ENCODE assay signal across 8 mouse cellular contexts in the genomic region with DNA sequence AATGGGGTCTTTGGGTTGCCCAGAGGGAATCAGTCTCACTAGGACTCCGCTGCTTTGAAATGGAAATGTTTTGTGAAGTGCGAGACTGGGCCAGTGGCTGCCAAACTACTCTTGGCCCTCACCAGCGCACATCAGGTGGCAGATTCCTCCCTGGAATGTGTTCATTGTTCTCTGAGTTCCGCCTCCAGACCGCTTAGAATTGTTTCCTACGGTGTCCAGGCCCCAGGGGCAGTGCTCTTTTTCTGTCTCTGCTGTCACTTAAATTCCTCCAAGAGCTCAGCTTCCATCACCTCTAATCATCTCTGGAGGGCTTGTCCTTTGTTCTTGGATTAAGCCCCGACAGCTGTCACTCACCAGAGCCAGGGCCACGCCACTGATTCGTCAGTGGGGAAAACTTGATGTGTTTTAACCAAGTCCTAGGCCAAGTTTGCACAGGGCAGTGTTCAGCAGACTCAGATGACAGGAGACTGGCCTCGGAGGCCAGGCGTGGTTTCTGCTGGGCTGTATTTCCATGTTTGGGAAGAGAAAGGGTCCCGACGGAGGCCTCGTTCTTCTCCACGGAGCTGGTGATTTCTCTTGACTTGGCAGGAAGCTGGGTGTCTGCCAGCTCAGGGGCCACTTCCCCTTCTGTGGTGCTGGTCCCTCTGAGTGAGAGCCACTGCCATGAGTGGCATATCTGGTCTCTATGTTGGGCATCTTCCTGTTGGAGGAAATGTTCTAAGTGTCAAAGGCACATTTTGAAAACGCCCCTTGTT. TPM values are rescaled to one million over a fixed set of nuclear protein-coding genes. Genes with fewer than 3 reads are reported as not detected.
DNase-seq lines count a peak whose midpoint lies in the region; ATAC-seq and TF ChIP-seq lines count a peak whose summit lies in the region.

No protein-coding gene starts in this region.

- no peaks in the 10 kb centered on the region for H3K36me3 ChIP-seq in lung, embryonic 15.5 days
- no peaks in the 10 kb centered on the region for H3K36me3 ChIP-seq in embryonic facial prominence, embryonic 11.5 days (replicated peaks; ENCODE audit: control insufficient read depth, insufficient read depth, low read depth, low read length)
- H3K36me3 ChIP-seq in hindbrain, embryonic 12.5 days: no peaks in the 10 kb centered on the region
- H3K36me3 ChIP-seq in midbrain, embryonic 14.5 days (ENCODE audit: control insufficient read depth, insufficient read depth, low read length): no peaks in the 10 kb centered on the region

- peaks cover 43% of the 10 kb centered on the region for H3K4me1 ChIP-seq in lung, embryonic 15.5 days
- H3K4me1 ChIP-seq in lung, adult 2 months (ENCODE audit: control insufficient read depth, insufficient read depth, low read length): peaks cover 13% of the 10 kb centered on the region
- no peaks in the 10 kb centered on the region for H3K4me1 ChIP-seq in embryonic facial prominence, embryonic 11.5 days (ENCODE audit: control insufficient read depth, insufficient read depth, low read length)
- H3K4me1 ChIP-seq in hindbrain, embryonic 12.5 days: peaks cover 29% of the 10 kb centered on the region
- peaks cover 24% of the 10 kb centered on the region for H3K4me1 ChIP-seq in midbrain, embryonic 14.5 days (ENCODE audit: control insufficient read depth, insufficient read depth, low read length)

- no peak for TF ChIP-seq CTCF in lung, adult 2 months (IDR thresholded peaks at IDR 0.05; ENCODE audit: insufficient read depth, low read length)

- no peak for DNase-seq in lung, adult 2 months
- peak; percentile 40 for DNase-seq in embryonic facial prominence, embryonic 11.5 days (ENCODE audit: low spot score)
- DNase-seq in midbrain, embryonic 14.5 days: peak; percentile 46
- DNase-seq in cerebellum, postnatal 36 days: no peak
- DNase-seq in frontal cortex, postnatal 10 days (ENCODE audit: low spot score in 2 of 2): no peak

- peak overlapping the region; percentile 76 for H3K27ac ChIP-seq in lung, embryonic 15.5 days
- no peak overlapping the region for H3K27ac ChIP-seq in embryonic facial prominence, embryonic 11.5 days (replicated peaks; ENCODE audit: low read depth, low read length)
- H3K27ac ChIP-seq in hindbrain, embryonic 12.5 days: 0 out of 2 replicates have a peak overlapping the region, but pooled peaks have one; percentile 5
- no peak overlapping the region for H3K27ac ChIP-seq in midbrain, embryonic 14.5 days (replicated peaks; ENCODE audit: low read depth, low read length)

- H3K4me3 ChIP-seq in lung, embryonic 15.5 days: no peak overlapping the region
- no peak overlapping the region for H3K4me3 ChIP-seq in lung, adult 2 months (replicated peaks; ENCODE audit: extremely low read depth, low read depth, low read length)
- no peak overlapping the region for H3K4me3 ChIP-seq in embryonic facial prominence, embryonic 11.5 days (ENCODE audit: low read depth, low read length)
- no peak overlapping the region for H3K4me3 ChIP-seq in hindbrain, embryonic 12.5 days
- H3K4me3 ChIP-seq in midbrain, embryonic 14.5 days (replicated peaks; ENCODE audit: low read depth, low read length): no peak overlapping the region

- 18% methylated on average over 16 of the region's 16 CpGs for WGBS in lung, embryonic 15.5 days
- WGBS in lung, adult 2 months: 23% methylated on average over 16 of the region's 16 CpGs
- WGBS in embryonic facial prominence, embryonic 11.5 days: 11% methylated on average over 16 of the region's 16 CpGs
- WGBS in hindbrain, embryonic 12.5 days: 6% methylated on average over 16 of the region's 16 CpGs
- 5% methylated on average over 16 of the region's 16 CpGs for WGBS in midbrain, embryonic 14.5 days

- no peaks in the 10 kb centered on the region for H3K27me3 ChIP-seq in lung, embryonic 15.5 days
- H3K27me3 ChIP-seq in embryonic facial prominence, embryonic 11.5 days (ENCODE audit: control insufficient read depth, insufficient read depth, low read length): peaks cover 4% of the 10 kb centered on the region
- H3K27me3 ChIP-seq in hindbrain, embryonic 12.5 days: peaks cover 20% of the 10 kb centered on the region
- no peaks in the 10 kb centered on the region for H3K27me3 ChIP-seq in midbrain, embryonic 14.5 days (ENCODE audit: control insufficient read depth, insufficient read depth, low read length)

- H3K9me3 ChIP-seq in lung, embryonic 15.5 days: no peaks in the 10 kb centered on the region
- H3K9me3 ChIP-seq in embryonic facial prominence, embryonic 11.5 days (replicated peaks; ENCODE audit: control insufficient read depth, low read length): no peaks in the 10 kb centered on the region
- H3K9me3 ChIP-seq in hindbrain, embryonic 12.5 days (replicated peaks): no peaks in the 10 kb centered on the region
- no peaks in the 10 kb centered on the region for H3K9me3 ChIP-seq in midbrain, embryonic 14.5 days (ENCODE audit: control insufficient read depth, low read length)

- H3K4me2 ChIP-seq in lung, embryonic 15.5 days: peak overlapping the region; percentile 7; the same call in 1 of the 2 replicates
- no peak overlapping the region for H3K4me2 ChIP-seq in embryonic facial prominence, embryonic 11.5 days (ENCODE audit: low read depth, low read length)
- peak overlapping the region; percentile 9; the same call in 1 of the 2 replicates for H3K4me2 ChIP-seq in hindbrain, embryonic 12.5 days (replicated peaks)
- 0 out of 2 replicates have a peak overlapping the region, but pooled peaks have one; percentile 5 for H3K4me2 ChIP-seq in midbrain, embryonic 14.5 days (ENCODE audit: low read length)

- H3K9ac ChIP-seq in lung, embryonic 15.5 days: no peak overlapping the region
- no peak overlapping the region for H3K9ac ChIP-seq in embryonic facial prominence, embryonic 11.5 days (replicated peaks; ENCODE audit: low read length)
- H3K9ac ChIP-seq in hindbrain, embryonic 12.5 days: no peak overlapping the region
- H3K9ac ChIP-seq in midbrain, embryonic 14.5 days (replicated peaks; ENCODE audit: low read length): no peak overlapping the region

- peak; percentile 24 for ATAC-seq in lung, embryonic 15.5 days (ENCODE audit: borderline replicate concordance, extremely low read depth, low FRiP score, low TSS enrichment)
- no peak for ATAC-seq in embryonic facial prominence, embryonic 11.5 days (replicated peaks; ENCODE audit: insufficient number of reproducible peaks, low FRiP score, low TSS enrichment, low read depth)
- peak; percentile 36; the same call in 1 of the 2 replicates for ATAC-seq in hindbrain, embryonic 12.5 days (ENCODE audit: low FRiP score)
- ATAC-seq in midbrain, embryonic 14.5 days (ENCODE audit: low FRiP score, low TSS enrichment): no peak
- no peak for ATAC-seq in inflammation-experienced regulatory T-cells, adult 6 months

- TF ChIP-seq POLR2A in lung, adult 2 months (IDR thresholded peaks at IDR 0.05; ENCODE audit: borderline replicate concordance, extremely low read depth, low read depth, low read length): no peak

RNA-seq across cellular contexts. Expression of gene Il17d, which starts 12.9 kb away (rescaled TPM):
- polyA plus RNA-seq in lung, embryonic 15.5 days (2015; fragmentation: Nextera tagmentation; extraction: Ambion mirVana): 5.2 and 6.1 TPM in 2 replicates
- polyA plus RNA-seq in lung, adult 2 months (2012; rRNA removed): 16.5 and 24.0 TPM in 2 replicates
- 0.60 and 1.6 TPM in 2 replicates for polyA plus RNA-seq in embryonic facial prominence, embryonic 11.5 days (2014; fragmentation: Nextera tagmentation; extraction: Ambion mirVana)
- 4.6 and 4.8 TPM in 2 replicates for polyA plus RNA-seq in hindbrain, embryonic 12.5 days (2016; fragmentation: Nextera tagmentation; extraction: Ambion mirVana)
- 3.2 and 7.1 TPM in 2 replicates for polyA plus RNA-seq in midbrain, embryonic 14.5 days (2014; fragmentation: Nextera tagmentation; extraction: Ambion mirVana)
- polyA plus RNA-seq in inflammation-experienced regulatory T-cells, adult 6 months (2017; shearing (Covaris generic)): not detected

RNA-seq across cellular contexts. Expression of gene Eef1akmt1, which starts 34.0 kb away (rescaled TPM):
- polyA plus RNA-seq in lung, embryonic 15.5 days (2015; fragmentation: Nextera tagmentation; extraction: Ambion mirVana): 106 and 108 TPM in 2 replicates
- polyA plus RNA-seq in lung, adult 2 months (2012; rRNA removed): 9.3 and 18.2 TPM in 2 replicates
- polyA plus RNA-seq in embryonic facial prominence, embryonic 11.5 days (2014; fragmentation: Nextera tagmentation; extraction: Ambion mirVana): 102 and 104 TPM in 2 replicates
- 65.6 and 80.2 TPM in 2 replicates for polyA plus RNA-seq in hindbrain, embryonic 12.5 days (2016; fragmentation: Nextera tagmentation; extraction: Ambion mirVana)
- polyA plus RNA-seq in midbrain, embryonic 14.5 days (2014; fragmentation: Nextera tagmentation; extraction: Ambion mirVana): 101 and 104 TPM in 2 replicates
- polyA plus RNA-seq in inflammation-experienced regulatory T-cells, adult 6 months (2017; shearing (Covaris generic)): 100 to 1,000 TPM in 2 of 3 experiments, 10 to 100 TPM in 1; 90.1 to 134 (median 126) TPM

Comparison
In these comparisons a context has a peak if more than half of its experiments do, and no peak if none do; other contexts are left out.
1. ATAC-seq: peak in lung, embryonic 15.5 days (single experiment) and hindbrain, embryonic 12.5 days (single experiment); none in embryonic facial prominence, embryonic 11.5 days (single experiment), midbrain, embryonic 14.5 days (single experiment) and inflammation-experienced regulatory T-cells, adult 6 months (single experiment).
2. H3K27ac ChIP-seq: peak in lung, embryonic 15.5 days (single experiment) and hindbrain, embryonic 12.5 days (single experiment); none in embryonic facial prominence, embryonic 11.5 days (single experiment) and midbrain, embryonic 14.5 days (single experiment).
3. DNase-seq: peak in embryonic facial prominence, embryonic 11.5 days (single experiment) and midbrain, embryonic 14.5 days (single experiment); none in lung, adult 2 months (single experiment), cerebellum, postnatal 36 days (0 of 2) and frontal cortex, postnatal 10 days (0 of 2).